Mouse (Mus musculus) gastrocnemius, adult 8-10 months (tissue): ENCODE measurements at regions not wholly inside any gene's neighbourhood (a gene's known extent, or its start where the extent isn't known, plus 50 kb on each side); places are given as distances from the start of the nearest gene placed in this dataset.

ENCODE experiments used
- DNase-seq, 2 experiments: peaks; one replicate each; pipeline ENCODE4 v3.0.0; 2022; ENCODE audit warnings: low spot score in 2 of 2

DNA sequence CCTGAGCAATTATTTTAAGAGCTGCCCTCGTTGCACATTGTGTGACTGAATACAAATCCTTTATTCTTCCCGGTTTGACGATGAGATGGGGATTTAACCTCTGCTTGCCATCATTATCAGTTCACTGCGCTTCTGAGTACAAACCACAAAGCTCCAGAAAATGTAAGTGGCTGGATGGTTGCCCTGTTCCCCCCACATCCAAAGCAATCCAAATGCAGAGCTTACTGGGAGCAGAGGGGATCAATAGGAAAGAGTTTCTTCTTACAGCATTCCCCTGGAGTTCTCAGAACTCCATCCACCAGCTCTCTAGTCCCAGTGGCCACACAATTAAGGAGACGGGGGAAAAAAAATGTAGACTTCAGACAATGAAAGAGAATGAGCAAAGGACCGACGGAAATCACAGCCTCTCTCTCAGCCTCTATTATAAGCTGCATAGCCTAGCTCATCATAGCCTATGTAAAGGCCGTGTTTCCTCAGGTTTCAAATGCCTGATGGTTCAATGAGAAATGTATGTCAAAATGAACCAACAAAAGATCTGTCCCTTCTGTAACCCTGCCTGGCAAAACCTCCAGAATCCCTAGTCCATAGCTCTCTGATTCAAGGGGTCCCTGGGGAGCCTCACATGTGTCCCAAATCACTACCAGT, 191.4 kb downstream of the Lmo4 start:
- no peak for DNase-seq

DNA sequence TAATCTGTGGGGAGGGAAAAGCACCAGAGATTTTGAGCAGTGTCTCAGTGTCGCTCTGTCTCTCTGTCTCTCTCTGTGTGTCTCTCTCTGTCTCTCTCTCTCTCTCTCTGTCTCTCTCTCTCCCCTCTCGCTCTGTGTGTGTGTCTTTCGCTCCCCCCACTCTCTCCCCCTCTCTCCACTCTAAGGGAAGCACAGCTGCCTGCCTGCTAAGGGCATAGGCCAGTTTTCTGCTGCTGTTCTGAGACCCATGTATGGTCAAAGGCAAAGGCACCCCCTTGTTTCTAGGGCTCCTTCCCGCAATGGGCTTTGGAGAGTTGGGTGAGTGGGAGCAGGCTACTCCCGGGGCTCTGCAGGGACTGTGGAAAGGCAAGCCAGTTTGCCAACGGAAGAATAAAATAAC, 192.2 kb downstream of the Lmo4 start:
- DNase-seq, result no peak

DNA sequence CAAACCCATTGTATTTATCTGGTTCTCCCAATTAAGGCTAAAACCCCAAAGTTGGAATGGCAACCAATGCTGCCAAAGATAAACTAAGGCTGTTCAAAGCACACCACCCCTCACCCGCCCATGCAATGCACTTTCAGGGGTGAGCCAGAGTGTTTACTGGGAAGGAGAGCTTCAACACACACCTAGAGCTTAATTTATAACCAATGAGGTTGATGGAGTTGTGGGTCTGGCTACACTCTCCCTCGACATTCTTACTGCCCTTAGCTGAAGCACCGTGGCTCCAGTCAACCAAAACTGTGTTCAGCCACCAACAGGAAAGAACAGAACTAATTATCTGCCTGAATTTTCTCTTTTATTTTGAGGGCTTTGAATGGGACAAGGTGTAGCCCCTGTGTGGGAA, 192.8 kb downstream of the Lmo4 start:
- no peak for DNase-seq

DNA sequence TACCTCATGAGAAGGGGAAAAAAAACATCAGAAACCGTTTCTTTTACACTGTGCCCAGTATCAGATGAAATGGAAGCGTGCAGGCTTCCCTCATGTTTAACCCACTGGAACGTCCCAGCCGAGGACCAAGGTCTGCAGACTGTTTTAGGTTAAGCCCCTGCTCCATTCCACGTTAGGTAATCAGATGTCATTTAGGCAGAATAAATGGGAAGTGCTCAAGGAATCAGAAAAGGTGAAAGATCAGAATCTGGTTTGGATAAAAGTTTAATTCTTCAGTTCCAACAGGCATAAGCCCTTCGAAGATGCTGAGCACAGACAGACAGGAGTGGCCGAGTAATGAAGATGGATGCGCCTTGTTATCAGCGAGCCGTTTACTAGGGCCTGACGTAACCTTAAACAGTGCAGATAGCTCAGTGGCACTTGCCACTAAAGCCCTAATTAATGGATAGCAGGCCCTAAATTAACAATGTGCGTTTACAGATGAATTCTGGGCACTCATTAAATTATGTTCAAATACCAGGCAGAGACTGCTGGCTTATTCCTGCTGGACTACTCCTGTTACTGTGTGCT, 193.5 kb downstream of the Lmo4 start:
- no peak for DNase-seq

DNA sequence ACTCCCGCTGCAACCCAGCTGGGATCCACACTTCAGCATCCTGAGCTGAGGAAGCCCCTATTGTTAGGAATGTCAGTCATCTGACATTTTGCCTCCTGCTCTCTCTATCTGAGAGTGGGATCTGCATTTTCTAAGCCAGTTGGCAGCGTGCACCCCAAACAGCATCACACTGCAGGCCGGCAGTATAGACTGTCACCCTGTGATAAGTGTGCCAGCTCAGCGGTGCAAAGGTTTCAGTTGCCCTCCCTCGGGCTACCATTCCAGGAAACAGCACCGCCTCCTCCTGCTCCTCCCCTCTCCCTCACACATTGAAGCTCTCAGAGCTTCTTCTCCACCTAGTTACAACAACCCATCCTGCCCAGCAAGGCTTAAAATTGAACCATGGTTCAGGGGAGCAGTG, 194.5 kb downstream of the Lmo4 start:
- no peak for DNase-seq

DNA sequence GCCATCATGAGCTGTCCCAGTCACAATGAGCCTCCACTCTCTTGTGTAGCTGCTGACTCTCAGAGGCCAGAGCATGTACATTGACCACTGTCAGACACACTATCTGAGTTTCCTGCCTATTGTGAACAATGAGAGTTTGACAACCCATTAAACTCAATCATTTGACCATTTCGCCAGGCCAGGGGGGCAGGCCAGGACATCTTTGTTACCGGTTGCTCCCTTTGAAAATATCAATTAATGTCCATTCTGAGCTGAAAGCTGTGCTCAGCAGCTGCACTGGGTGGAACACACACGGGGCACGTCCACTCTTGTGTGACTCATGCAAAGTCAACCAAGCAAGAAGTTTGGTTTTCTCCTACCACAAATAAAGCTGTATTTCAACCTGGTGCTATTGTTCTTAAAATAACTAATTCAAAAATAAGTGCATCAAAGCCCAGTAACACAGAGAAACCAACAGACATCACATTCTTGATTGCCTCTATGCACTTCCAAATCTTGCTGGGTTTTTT, 197.9 kb downstream of the Lmo4 start:
- DNase-seq, result no peak

DNA sequence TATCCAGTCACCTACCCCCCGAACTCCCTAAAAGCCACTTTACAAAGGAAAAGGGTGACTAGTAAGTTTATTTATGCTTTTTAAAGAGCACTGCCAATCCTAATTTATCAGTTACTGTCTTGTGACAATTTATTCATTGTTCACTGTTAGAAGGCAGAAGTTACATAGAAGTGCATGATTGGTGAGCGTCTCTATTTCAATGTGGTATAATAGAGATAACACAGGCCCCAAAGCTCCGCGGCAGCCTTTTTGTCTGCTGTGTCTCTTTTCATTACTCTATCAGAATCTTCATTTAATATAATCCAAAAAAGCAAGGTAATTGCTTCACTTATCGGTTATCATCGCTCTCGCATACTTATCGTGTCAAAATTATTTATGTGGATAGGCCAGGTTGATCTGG, 207.1 kb downstream of the Lmo4 start:
- no peak for DNase-seq

DNA sequence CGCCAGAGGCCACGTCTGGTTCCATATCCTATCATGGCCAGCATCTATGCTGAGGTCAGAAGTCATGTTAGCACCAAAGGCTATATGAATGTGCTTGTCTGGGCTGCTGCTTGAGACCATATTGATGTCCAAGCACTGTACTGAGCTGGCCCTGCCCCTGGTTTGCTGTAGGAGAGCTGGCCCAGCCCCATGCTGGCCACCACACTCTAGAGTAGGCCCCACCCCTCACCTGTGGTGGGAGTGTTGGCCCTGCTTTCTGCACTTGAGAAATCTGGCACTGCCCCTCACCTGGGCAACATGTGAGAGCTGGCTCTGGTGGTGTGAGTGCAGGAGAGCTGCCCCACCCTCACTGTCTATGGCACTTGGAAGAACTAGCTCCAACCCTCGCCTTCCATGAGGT, 210.0 kb downstream of the Lmo4 start:
- DNase-seq, result no peak

DNA sequence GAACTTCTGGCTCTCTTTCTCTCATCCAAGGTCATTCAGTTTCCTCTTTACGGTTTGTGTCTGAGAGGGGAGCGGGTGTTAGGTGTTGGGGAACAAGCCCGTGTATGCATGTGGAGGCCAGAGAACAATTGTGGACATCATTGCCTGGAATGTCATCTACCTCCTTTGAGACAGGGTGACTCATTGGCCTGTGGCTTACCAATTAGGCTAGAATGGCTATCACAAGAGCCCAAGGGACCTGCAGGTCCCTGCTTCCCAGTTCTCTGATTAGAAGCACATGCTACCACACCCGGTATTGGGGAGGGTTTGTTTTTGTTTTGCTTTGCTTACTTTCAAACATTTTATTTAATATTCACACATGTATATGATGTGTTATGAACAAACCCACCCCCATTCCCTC, 216.0 kb downstream of the Lmo4 start:
- no peak for DNase-seq

DNA sequence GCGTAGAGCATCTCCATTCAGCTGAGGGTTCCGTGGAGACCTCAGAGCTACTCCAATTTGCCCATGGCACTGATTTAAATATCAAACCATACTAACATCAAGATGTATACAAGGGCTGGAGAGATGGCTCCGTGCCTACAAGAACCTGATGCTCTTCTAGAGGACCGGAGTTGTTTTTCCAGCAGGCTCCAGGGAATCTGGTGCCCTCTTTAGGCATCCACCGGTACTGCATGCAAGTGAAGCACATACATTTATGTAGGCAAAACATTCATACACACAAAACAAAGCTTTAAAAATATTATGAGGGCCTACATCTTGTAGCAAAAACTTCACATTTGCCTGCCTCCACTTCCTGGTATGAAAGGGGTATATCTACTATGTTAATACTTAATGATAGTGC, 217.0 kb downstream of the Lmo4 start:
- no peak for DNase-seq

DNA sequence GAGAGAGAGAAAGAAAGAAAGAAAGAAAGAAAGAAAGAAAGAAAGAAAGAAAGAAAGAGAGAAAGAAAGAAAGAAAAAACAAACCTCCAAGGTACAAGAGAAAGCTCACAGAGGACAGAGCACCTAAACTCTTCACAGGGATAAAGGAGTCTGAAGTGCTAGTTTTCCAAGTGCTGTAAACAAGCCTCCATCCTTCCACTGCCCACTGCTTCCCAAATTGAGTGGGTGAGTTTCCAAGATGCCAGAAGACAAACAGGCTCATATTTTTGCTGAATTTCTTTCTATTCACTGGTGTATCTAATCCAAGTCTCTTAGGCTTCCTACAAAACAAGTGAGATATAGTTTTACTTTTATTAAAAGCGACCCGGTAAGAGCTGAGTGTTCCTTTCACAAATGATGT, 218.2 kb downstream of the Lmo4 start:
- DNase-seq, result no peak

DNA sequence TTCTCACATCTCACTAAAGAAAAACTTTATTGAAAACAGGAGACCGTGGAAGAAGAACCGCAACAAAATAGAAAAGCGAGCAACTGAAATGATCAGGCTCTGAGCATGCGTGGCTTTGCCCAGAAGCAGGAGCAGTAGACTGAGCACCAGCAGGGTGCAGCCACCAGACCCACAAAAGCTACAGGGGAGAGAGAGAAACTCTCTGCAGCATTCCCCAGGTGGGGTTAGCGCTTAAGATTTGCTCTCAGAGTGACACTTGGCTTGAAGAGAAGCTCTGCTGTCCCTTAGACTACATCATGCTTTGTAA, 218.9 kb downstream of the Lmo4 start:
- DNase-seq, result no peak

DNA sequence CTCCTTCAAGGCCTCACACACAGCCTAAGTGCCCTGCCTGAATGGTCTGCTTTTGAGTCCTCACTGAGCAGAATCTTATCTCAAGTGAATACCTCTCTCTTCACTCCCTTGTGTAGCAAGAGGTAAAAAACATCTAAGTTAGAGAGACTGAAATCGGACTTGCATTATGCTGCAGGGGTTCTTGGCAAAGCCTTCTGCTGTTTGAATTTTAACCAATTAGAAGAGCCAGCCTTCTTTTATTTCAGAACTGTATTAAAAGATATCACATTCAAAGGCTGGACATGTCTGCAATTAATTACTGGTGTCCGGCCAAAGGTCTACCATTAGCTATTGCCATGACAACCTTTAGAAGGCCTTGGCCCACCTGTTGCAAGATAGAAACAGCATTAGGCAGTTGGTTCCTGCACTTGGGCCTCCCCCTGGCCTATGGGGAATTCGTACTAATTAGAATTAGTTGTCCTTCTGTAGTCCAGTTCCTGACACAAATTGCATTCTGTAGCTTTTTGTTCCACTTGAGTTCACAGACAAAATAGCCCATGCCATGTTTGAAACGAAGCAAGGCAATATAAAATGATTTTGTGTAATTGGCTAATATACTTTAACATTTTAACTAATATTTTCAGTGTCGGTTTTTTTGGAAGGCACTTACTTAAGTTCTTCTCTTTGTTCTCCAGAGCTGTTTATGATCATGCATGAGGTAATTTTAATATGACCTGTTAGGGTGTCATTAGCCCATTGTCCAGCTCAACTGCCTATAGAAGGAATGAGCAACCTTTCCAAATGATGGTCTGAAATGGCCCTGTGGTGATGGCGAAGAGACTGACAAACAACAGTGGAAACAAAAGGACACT, 219.4 kb downstream of the Lmo4 start:
- no peak for DNase-seq

DNA sequence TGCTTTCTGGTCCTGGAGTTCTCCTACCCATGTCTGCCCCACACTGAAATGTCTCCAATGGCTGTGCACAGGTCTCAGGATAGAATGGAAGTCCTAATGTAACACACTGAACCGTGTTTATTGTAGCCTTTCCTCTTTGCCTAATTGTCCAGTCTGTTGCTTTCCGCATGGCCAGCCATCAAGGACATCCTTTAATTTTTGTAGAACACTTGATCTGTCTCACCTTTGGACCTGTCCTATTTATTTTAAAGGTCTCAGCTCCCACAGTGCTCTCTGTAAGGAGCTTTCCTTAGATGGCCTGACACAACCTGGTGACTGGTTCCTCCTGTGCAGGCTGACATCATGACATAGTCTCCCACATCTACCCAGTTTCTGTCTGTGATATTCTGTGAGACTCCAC, 226.3 kb downstream of the Lmo4 start:
- DNase-seq, result no peak

DNA sequence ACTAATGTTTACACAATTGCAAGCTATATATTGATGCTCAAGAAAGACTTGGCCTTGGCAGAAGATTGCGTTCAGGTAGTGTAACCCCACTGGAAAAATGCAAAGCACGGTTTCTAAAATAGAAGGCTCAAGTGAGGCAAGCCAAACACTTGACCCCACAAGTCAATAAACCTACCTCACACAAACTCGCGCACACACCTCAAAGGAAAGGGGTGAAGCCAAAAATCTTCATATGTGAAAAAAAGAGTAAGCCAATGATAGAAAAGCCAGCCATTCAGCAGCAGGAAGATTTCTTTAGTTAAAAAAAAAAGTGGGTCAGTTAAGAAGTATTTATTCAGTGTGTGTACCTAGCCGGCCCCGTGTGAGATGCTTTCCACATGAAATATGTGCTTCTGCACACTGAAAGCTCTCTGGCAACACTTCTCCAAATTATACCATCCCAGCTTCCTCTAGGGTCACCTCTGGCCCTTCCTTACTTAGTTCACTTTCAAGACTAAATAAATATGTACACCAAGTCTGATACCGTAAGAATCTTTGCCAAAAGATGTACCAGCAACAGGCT, 227.1 kb downstream of the Lmo4 start:
- no peak for DNase-seq

DNA sequence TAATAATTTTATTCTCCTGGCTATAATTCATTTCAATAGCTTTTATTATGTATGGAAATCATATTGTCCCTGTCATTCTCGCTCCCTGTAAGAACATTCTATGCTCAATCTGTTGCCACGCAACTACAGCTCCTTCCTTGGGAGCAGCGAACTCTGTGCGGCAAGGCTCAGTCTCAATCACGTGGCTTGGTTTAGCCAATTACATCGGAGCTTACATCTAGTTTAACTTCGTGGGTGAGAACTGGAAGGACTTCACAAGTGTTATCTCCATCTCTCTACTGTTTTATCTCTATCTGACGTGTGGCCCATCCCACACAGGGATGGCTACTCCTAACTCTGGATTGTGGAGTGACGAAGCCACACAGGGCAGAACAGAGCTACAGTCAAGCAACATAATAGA, 231.4 kb downstream of the Lmo4 start:
- no peak for DNase-seq

DNA sequence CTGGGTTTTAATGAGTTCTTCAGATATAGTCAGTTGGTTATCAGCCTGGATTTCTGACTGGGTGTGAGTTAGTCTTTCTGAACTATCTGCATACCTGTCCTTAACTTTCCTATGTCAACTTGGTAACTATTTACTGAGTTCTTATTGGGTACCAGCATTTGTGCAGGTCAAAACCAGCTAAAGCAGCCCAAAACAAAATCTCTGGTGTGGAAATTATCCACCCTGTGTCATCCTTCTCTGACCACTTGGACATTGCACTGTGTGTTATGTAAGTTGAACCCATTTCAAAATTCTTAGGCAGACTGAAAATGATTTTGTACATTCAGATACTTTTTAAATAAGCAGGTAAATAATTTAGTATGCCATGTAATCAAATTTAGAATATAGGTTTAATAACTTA, 232.7 kb downstream of the Lmo4 start:
- no peak for DNase-seq

DNA sequence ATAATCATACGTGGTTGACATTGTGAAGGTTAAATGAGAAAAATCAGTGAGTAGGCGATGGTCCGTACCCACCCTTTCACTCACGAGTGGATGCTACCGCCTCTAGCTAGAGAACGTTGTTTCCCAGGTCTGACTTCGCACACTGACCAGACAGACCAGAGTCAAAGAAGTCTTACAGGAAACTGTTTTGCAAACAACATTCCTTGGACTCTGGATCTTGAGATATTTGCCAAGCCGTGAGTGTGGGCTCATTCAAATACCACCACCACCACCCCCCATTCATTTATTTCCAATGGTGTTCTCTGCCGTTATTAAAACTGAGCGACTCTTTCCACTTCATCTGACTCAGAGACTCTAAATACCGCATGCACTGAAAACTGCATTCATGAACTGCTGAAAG, 234.2 kb downstream of the Lmo4 start:
- no peak for DNase-seq

DNA sequence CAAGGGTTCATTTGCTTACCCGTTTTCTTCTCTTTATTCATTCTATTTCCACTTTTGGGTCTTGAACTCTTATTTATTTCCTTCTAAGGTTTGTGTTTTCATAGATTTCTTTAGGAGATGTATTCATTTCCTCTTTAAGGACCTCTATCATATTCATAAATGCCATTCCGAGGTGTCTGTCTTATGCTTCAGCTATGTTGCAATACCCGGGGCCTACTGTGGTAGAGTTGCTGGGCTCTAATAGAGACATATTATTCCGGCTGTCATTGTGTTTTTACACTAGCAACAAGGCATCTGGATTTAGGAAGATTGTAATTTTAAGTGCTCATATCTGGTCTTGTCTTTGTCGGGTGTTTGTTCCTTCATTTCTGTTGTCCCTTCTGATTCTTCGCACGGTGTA, 249.5 kb downstream of the Lmo4 start:
- DNase-seq, result no peak

DNA sequence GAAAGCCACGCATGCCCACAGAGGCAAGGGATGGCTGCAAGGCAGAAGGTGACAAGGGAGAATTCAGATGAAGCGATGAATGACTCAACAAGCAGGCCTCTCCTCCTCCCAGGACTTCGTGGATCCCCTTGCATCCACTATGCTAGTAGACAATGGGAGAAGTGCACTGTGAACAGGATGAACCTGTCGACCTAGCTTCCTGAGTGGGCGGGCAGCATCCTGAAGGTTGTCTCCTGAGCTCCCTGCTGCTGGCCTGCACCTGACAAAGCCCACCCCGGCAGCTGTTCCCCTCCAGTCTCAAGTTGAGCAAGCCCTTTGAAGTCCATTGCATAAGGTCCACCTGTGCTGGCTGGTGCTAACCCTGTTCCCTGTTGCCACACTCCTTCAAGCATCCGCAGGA, 250.2 kb downstream of the Lmo4 start:
- DNase-seq, result no peak

DNA sequence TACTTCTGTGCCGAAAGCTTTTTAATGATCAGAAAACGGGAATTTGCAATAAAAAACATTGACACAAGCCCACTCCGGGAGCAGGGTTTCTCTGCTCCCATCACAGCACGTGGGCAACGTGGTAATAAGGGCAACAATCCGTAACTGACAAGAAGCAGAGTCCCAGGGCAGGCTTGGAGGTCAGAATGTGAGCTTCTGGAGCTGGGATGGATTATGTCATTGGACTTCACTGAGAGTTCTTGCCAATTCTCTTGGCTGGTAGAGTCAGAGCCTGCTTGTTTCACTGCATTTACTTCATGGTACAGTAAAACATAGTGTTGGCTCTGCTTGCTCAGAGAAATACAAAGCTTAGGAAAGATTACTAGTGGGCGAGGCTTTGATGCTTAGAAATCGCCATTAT, 252.7 kb downstream of the Lmo4 start:
- no peak for DNase-seq

DNA sequence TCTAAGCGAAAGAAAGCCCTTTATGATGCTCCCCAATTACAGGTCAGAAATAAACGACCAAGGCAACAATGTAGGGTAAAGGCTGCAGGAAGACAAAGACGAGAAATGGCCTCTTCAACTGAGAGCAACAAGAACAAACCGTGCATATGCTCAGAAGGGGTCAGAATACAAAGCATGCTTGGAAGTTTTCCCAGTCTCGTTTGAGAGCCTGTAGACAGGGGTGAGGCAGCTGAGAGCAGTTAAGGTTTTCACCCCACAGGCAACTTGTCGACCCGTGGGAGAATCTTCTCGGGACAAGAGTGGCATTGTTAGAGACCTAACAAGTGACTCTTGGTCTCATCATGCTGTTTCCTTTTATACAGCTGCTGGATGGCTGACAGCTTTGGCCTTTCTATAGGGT, 255.4 kb downstream of the Lmo4 start:
- DNase-seq, result no peak
